Mouse (Mus musculus): ENCODE results near the gene Ttc16.

The Ttc16 gene

DNA sequence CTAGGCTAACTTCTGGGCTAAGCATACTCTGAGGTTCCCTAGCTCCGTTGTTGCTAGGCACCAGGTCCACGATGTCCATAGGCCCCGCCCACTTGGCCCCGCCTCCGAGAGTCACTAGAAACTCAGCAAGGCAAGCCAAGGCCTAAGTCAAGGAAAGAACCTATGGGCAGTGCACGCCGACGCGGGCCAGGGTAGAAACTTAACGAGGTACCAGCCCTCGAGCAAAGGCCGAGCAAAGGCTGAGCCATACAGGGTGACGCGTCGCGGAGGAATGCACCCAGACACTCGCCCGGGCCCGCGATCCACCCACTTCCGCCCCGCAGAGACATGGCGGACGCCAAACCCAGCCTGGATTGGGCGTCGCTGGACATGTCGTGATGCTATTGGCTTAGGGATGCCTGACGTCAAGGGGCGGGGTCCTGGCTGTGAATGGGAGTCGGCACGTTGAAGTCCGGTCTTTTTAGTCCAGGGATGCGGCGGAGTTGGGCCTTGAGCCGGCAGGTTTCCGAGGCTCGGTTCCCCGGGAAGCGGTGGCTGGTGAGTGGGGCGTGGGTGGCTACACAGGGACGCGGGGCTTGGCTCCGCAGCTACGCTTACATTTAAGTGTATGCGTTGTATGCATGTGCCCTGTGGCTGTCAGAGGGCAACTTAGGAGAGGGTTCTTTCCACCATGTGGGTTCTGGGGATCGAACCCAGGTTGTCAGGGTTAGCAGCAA is at the start of gene Ttc16, which contains the start of gene Ptrh1:
Gene Ttc16 (minus strand): TSS at position 275 of the 716 bp plus-strand sequence.
Gene Ptrh1 (plus strand): TSS at position 428 of the 716 bp plus-strand sequence.
- DNase-seq (ENCODE audit: low read depth, low spot score): peak; percentile 92

DNA sequence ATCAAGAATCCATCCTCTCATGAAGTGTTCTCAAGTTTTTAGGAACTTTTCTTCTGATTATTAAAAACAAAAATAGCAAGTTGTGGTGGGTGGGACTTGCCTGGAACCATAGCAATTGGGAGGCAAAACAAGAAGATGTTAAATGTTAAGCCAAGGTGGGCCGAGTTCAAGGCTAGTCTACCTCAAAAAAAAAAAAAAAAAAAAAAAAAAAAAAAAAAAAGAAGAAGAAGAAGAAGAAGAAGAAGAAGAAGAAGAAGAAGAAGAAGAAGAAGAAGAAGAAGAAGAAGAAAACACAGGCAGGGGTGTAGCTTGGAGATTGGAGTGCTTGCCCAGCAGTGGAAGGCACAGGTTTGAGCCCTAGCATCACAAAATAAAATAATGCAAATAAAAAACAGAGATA is 49.3 kb upstream of the Ttc16 start:
- DNase-seq (ENCODE audit: low read depth, low spot score): no peak

DNA sequence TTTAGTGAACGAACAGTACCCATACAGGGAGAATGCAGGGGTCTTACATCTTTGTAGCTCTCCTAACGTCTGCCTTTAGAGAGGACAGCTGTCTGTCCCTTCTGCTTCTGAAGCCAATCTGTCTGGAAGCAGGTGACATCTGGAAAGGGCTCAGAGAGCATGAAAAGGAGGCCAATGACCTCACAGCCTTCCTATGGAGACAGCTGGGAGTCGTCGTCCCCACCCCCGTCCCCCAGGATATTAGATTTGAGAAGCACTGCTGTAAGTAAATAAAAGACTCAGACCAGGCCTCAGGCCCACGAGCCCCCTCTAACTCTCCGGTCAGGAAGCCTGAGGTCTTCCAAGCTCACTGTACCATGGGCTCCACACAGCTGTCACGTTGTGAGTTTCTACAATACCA is 48.7 kb upstream of the Ttc16 start:
- DNase-seq (ENCODE audit: low read depth, low spot score): no peak

DNA sequence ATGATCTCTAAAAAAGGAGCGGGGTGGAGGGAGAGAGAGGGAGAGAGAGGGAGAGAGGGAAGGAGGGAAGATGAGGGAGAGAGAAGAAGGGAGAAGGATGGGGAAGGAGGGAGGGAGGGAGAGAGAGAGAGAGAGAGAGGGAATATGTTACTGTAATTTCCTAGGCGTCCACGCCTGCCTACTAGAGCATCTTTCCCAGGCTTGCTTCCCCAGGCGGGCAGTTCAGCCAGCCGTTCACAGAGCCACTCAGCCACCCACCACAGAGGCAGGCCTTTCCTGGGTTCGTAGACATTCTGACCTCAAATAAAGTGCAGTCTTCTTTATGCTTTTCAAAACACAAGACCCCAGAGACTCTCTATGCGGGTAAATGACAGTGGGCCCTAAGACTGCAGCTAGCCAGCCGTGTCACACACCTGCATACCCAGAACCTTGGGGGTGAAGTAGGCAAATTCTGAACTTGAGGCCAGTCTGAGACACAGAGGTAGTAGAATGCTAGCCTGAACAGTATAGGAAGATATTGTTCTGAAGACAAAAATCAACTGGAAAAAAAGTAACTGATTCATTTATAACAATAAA is 48.2 kb upstream of the Ttc16 start:
- no peak for DNase-seq (ENCODE audit: low read depth, low spot score)

DNA sequence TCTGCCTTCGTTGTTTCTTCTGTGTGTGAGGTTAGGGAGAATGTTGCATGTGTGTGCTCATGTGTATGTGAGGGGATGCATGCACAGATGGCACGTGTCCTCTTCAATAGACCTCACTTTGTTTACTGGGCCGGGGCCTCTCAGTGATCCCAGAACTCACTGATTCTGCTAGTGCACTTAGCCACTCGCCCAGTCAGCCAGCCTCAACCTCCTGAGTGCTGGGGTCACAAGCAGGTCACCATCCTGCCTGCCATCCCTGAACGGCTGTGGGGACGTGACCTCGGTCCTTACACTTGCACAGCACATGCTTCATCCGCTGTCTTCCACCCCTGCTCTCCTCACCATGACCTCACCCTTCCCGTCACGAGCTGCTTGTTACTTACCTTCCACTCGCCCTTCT is 47.7 kb upstream of the Ttc16 start:
- no peak for DNase-seq (ENCODE audit: low read depth, low spot score)

DNA sequence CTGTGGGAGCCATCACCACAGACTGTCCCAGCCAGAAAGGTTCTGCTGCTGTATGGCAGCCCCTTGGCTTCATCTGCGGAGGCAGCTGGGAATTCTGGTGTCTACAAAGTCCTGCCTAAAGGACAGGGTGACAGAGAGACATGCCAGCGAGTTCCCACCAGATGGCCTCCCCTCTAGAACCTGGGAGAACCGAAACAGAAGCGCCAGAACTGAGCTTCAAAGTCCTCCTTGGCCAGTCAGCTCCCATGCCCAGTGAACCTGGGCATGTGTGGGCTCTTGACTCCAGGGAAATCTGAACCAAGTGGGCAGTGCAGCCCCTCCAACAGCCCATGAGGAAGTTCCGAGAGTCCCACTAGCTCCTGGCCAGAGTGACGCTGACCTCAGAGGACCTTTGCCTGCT is 47.2 kb upstream of the Ttc16 start:
- DNase-seq (ENCODE audit: low read depth, low spot score): no peak

DNA sequence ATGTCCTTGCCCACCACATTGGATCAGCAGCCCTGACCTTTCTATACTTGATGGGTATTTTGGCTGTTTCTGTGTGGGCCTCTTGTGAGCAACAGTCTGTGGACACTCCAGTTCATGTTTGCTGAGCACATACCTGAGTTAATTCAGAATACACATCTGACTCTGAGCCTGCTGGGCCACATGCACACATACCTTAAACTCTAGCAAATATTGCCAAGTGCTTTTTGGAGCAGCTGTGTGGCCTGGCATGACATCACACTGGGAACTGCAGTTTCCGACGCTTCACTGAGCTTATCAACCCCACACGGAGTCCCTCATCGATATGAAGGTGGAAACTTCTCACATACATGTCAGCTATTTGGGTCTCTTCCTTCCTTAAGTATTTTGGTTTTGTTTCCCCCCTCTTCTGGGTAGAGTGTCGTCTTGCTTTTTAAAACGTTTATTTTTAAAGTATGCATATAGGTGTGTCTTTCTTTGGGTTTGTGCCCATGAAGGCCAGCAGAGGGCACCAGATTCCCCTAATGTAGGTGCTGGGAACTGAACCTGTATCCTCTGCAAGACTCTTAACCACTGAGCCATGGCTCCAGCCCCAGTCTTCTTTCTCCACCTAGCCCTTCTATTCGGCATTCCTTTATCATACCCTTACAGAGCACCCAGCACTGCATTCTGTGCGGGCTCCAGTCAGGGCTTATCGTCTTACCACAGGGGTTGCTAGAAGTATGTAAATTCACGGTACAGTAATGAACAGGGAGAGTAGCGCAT is 45.8 kb upstream of the Ttc16 start:
- no peak for DNase-seq (ENCODE audit: low read depth, low spot score)

DNA sequence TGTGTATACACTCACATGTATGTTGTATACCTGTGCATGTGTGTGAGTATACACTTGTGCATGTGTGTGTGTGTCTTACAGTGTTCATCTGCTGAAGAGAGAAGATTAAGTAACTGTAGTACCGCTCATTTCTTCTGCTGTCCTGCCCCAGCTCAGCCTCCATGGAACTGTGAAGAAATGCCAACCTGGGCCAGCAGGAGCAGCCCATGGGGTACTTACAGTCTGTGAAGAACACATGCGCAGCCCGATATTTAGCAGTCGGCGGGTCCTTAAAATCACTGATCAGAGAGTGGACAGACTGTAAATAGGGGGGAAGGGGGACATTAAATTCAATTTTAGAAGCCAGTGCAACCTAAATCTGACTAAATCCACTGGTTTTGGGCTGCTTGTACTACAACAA is 42.8 kb upstream of the Ttc16 start:
- DNase-seq (ENCODE audit: low read depth, low spot score): no peak

DNA sequence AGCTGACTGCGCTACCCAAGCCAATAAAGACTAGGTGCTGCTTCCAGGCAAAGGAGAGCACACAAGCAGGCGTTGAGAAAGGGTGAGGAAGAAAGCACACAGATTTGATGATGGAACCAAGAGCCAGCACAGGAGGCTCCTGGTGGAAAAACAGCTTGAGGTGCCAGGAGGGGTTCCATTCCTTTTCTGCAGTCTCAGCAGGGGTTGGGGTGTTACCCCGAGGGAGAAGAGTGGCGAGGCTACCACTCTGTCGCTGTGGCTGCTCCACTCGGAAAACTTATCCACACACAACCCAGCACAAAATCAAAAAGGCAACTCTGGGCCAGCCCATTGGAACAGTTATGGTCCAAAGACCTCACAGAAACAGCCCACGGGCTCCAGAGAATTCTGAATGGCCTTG is 42.2 kb upstream of the Ttc16 start:
- no peak for DNase-seq (ENCODE audit: low read depth, low spot score)

DNA sequence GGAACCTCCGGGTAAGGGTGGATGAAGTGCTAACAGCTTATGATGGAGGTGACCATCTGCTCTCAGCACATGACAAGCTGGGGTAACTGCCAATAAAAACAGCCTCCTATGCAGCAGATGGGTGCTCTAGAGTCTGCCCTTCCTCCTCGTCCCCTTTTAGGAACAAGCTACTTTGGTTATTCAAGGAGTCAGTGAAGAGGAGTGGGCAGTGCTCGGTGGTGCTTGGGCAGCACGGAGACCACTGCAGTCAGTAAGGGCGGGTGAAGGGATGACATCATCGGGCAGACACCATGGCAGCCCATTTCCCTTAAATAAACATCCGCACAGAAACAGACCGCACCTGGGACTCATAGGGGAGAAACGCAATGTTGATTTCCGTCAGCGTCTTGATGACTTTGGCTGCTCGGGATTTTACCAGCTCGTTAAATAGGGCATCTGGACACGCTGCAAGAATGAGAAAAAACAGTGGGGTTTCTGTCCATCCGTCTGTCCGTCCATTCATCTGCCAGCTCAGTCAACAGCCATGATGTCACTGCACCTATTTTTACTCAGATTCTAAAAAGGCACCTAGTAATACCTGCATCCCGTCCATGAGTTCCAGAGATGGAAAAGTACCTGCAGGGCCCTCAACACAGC is 41.6 kb upstream of the Ttc16 start:
- DNase-seq (ENCODE audit: low read depth, low spot score): peak; percentile 33

DNA sequence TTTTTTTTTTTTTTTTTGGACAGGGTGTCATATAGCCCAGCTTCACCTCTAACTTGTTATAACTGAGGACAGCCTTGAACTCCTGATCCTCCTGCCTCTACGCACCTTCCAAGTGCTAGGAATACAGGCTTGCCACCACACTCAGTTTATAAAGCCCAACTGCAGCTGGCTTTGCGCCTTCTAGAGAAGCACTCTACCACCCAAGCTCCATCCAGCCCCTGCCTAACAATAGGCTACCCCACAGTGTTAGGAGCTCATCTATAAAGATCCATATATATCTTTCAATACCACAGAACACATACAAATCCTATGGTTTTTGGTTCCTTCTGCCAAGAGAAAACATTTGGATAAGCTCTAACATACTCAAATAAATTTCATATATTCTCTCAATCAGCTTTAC is 41.1 kb upstream of the Ttc16 start:
- no peak for DNase-seq (ENCODE audit: low read depth, low spot score)

DNA sequence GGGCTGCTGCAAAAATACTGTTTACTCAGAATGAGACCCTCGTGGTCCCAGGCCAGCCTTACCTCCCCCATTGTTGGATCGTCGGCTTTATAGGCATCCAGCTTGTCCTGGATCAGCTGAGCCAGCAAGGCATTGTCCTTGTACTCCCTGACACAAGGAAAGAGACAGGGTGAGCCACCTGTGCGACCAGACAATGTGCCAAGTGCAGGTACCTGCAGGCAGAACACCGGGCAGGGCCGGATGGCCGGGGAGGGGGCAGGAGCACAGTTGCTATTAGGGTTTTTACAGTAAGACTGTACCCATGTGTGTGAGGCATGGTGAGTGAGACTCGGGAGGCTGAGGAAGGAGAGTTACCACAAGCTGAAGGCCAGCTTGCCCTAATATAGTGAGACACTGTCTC is 36.5 kb upstream of the Ttc16 start:
- DNase-seq (ENCODE audit: low read depth, low spot score): no peak

DNA sequence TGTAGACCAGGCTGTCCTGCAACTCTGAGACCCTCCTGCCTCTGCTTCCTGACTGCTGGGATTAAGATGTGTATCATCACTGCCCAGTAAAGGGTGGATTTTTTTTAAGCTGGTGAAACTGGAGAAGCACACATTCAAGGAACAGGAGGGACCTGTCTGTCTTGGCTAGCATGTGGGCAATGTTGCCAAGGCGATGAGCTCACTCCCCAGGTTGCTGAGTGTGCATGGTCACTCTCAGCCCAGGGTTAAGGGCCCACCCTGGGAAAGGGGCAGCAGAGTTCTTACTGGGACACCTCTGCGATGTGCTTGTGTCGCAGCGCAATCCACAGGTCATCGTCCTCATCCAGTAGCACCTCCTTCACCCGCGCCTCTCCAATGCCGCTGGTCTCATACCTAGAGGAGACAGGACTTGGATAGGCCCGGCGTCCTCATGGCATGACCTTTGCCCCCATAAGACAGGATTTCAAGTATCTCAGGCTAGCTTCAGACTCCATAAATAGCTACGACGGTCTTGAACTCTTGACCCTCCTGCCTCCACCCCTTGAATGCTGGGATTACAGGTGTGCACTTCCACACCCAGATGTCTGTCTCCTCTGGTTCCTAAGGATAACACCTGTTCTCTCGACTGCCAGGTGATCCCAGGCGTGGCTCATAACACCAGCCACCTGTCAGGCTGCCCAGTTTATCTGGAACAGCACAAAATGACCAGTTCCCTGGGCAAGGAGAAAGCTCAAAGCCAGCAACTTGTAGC is 33.6 kb upstream of the Ttc16 start:
- no peak for DNase-seq (ENCODE audit: low read depth, low spot score)

DNA sequence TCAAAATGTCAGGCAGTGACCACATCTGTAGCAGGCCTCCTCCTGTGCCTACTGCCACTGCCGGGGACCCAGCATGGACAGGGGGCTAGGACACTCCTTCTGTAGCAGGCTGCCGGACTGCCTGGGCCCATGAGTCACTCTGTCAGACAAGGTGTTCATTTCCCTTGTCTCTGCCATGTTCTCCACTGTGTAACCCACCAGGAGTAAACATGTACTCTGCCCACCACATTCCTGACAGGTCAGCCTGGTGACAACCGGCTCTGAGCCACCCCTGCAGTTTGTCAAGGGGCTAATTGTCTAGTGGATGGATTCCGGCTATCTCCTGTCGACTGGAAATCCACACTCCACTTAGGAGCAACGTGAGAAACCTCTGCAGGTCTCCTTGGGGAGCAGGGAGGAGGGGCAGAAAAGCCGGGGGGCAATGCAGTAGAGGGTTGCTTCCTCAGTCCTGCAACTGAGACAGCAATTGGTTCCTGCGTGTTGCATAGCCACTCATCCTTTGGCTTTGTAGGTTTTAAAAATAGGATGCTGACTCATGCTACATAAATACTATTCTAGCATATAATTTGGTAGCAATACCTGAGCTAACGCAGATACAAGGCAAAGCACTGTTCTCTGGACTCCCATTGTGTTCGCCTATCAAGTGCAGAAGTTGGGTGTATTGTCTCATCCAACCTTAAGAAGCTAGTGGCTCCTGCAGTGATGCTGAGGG is 23.0 kb upstream of the Ttc16 start:
- no peak for DNase-seq (ENCODE audit: low read depth, low spot score)

DNA sequence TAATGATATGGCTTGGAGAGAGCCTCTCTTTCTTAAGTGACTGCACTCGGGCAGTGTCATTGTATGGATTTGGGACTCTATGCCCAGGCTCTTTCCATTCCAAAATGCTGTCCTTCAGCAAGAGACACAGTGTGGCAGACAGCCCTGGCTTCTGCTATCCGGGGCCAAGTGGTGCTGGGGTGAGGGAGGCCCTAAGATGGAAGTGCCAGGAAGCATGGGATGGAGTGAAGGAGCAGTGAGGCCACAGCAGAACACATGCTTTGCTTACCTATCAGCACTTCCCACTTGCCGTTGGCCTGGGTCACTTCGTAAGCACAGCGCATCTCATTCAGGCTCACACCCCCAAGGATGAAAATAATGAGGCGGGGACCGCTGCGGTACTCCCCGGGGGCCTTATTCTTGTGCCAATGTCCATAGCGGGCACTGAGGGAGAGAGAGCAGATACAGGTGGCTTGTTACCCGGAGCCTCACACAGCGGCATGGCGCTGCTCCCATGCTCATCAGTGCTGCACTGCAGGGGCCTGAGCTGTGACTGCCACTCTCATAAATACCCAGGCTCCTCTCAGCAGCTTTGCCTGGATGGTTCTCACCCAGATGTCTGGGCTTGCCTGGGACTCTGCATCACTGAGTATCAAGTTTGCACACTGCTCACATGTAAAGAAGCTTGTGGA is 20.4 kb upstream of the Ttc16 start:
- DNase-seq (ENCODE audit: low read depth, low spot score): no peak

DNA sequence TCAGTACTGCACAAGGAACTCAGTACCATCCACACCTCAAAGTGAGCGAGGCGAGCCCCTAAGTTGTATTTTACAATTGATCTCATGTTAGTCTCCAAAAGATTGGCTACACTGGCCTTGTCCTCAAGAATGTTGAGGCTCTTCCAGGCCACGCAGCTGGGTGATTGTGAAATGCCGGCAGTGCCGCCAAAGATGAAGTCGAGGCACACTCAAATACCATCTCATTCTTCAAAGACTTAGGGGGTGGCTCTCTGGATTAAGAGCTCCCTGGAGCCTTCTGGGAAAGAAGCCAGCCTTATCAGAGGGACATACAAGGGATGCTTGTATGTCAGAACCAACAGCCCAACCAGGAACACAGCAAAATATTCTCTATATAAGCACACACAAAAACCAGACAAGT is 15.9 kb upstream of the Ttc16 start:
- DNase-seq (ENCODE audit: low read depth, low spot score): peak; percentile 84

DNA sequence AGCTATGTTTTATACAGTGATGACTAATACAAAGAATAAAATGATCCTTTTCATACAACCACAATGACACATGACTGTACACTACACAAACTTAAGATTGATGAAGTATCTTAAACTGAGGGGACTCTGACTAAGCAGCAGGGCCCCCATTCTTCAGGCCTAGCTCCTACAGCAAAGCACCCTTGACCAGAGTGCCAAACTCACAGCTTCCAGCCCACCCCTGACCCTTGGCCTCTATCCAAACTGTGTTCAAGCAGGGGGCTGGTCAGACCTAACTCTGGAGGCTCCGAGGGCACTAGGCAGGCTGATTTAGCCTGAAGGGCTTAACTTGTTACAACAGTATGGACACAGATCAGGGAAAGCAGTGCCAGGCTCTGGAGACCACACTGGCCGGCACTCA is 13.1 kb upstream of the Ttc16 start:
- no peak for DNase-seq (ENCODE audit: low read depth, low spot score)

DNA sequence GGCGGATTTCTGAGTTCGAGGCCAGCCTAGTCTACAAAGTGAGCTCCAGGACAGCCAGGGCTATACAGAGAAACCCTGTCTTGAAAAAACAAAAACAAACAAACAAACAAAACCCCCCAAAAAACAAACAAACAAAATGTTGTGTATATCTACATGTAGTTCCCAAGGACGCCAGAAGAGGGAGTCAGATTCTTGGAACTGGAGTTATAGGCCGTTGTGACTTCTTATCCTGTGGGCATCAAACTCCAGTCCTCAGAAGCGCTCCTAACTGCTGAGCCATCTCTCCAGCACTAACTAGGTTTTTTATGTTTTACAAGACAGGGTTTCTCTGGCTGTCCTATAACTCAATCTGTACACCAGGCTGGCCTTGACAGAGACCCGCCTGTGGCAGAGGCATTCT is 11.7 kb upstream of the Ttc16 start:
- DNase-seq (ENCODE audit: low read depth, low spot score): no peak

DNA sequence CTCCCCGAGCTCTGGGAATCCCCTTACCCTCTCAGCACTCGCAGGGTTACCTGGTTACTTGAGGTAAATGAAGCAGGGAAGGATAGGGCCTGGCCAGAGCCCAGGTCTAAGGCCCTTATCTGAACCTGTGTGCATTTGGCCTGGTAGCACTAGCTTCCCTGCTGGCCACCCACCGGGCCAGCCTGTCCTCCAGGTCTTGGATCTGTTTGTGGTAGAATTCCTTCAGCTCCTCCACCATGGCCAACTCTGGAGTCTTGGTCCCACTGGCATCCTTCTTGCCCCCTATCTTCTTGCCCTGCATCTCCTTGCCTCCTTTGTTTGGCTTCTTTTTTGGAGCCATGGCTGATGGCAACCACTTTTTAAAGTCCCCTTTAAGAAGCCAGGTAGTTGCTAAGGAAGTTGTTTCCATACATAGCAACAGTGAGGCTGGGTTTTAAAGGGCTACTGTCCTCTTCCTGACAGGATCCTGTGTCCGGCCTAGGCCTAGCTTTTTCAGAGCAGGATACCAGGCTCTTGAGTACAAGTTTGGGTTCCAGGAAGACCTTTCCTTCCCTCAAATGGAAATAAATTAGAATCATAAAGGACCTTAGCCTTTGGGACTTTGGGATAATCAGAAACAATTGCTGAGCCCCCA is 8.7 kb upstream of the Ttc16 start, which contains the start of gene Cfap157:
Gene Cfap157 (minus strand): TSS at position 381 of the 634 bp plus-strand sequence.
- peak; percentile 69 for DNase-seq (ENCODE audit: low read depth, low spot score)

DNA sequence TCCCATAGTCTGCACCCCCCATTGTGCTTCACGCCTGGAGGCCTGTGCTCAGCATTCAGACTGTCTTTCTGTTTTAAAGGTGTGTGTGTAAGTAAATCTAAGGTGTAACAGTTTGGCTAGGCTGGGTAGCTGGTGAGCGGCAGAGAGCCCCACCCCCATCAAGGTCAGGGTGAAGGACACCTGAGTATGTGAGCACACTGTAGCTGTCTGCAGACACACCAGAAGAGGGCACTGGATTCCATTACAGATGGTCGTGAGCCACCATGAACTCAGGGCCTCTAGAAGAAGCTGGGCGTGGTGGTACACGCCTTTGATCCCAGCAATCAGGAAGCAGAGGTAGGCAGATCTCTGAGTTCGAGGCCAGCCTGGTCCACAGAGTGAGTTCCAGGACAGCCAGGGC is 6.3 kb upstream of the Ttc16 start:
- no peak for DNase-seq (ENCODE audit: low read depth, low spot score)

Data from skeletal muscle tissue, adult 2 months (tissue).